Mouse (Mus musculus): Measurements from ENCODE around the gene Specc1l.

DNA sequence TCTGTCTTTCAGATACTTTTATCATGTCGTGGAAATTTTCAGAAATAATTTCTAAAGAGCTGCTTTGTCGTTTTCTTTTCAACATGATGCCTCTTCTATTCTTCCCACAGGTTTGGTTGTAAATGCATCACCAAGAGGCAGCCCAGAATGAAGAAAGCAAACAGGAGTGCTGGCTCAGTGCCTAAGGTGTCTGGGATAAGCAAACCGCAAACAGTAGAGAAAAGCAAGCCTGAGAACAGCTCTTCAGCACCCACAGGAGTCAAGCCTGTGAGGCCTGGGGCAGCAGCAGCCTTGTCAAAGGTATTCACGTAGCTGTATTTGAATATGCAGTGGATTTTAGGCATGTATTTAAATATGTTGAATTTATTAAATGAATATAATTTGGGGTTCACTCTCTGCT is 18.7 kb downstream of the Specc1l start:
- TF ChIP-seq GATA1 (IDR thresholded peaks at IDR 0.05; ENCODE audit: borderline replicate concordance, low read length) (no peak), FLI1 (IDR thresholded peaks at IDR 0.05; ENCODE audit: low read length) (no peak)

All from megakaryocyte, embryonic 14.5 days (primary cell).